Mouse (Mus musculus) gastrocnemius, adult 18-20 months (tissue): Measurements from ENCODE around the gene Grid2. TPM values are rescaled to one million over a fixed set of nuclear protein-coding genes. Genes with fewer than 3 reads are reported as not detected.

Experiments
- DNase-seq: peaks from one replicate; pipeline ENCODE4 v3.0.0; 2021; ENCODE audit warnings: low spot score
- total RNA-seq, 2 experiments: library from RNA; stranded (reverse); gene quantifications; 2 replicates each; pipeline ENCODE4 v1.2.3; 2021

Gene Grid2
- total RNA-seq, 2 experiments from 2014 or later, result 0.07 to 0.12 TPM

DNA sequence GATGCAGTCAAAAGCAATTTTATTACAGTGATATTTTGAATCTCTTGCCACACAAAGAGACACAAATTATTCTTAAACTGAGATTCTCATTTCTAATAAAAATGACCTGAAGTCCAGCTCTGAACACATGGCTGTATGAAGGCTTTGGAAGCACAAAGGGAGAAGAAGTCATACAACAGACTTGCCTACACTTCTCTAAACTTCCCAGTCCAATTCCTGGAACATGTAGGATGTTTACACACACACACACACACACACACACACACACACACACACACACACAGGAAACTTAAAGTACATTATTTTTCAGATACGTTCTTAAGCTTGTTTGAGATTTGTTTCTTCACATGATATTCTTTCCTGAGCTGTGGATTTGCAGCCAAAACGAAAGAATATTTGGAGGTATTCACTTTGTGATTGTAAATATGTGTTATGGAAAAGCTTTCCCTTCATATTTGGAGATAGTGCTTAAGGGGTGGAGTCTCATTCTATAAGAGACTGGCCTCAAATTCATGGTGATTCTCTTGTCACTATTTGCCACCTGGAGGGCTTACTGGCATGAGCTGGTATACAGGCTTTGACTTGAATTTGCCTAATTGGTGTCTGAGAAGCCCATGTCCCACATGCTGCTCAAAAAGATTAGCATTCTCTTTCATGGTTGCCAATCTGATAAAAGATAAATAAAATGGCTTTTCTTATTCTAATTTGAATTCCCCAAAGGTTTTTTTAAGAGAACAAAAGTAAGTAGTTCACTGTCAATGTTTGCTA, 1049.2 kb downstream of the Grid2 start:
- no peak for DNase-seq

DNA sequence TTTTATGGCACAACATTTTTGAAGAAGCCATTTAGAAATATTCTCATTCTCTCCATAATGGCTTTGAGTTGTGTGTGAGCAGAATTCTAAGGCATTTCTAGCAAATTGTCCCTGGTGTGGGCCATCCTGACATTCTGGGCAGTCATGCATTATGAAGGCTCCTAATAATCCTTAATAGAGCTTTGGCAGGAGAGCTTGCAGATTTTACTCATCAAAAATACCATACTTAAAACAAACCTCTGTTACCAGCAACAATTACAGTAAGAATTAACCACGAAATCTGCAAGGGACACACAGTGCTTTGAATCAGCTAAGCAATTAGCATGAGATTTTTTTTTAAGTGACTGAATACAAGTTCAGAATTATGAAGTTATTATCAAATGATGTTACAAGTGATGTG, 1053.0 kb downstream of the Grid2 start:
- no peak for DNase-seq

DNA sequence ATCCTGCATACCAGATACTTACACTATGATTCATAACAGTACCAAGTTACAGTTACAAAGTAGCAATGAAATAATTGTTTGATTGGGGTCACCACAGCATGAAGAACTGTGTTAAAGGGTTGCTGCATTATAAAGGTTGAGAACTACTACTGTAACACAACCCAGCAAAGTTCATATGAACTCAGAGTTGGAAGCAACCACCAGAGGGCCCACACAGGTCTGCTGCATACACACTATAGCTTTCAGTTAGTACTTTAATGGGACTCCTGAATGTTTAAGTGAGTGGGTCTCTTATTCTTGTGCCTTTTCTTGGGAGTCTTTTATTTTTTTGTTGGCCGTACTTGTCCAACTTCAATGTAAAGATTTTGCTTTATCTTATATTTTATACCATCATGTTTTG, 1057.5 kb downstream of the Grid2 start:
- DNase-seq, result no peak

DNA sequence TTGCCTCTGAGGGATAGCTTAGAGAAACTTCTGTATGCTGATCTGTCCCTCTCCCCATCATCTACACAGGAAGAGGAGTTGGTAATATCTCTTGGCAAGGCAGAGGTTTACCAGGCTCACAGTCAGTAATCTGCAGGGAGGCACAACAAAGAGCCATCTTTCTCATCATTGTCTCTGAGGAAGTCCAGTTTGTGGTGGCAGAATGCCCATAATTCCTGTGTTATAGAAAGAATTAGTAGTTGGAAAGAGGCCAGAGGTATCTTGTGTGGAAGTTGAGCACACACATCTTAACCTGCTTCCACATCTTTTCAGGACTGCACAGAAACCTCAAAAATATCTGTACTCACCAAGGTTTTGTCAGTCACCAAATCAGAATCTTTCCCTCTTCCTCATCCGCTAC, 1071.3 kb downstream of the Grid2 start:
- DNase-seq, result no peak

DNA sequence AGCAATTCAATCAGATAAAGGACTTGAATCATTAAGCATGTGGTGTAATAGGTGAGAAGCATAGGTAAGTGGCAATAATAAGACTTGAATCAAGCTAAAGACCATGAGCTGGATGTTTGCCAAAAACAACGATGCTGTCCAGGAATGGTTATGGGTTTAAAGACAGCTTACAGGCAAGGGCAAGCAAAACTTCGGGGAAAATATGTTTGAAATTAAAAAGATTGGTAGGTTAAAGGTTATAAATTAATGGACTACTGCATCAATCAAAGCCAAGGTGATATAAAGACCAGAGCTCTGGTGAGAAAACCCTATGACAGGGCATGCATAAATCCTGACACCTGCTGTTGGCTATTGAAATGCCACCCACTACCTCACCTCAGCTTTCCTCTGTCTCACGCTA, 1072.2 kb downstream of the Grid2 start:
- DNase-seq, result no peak

DNA sequence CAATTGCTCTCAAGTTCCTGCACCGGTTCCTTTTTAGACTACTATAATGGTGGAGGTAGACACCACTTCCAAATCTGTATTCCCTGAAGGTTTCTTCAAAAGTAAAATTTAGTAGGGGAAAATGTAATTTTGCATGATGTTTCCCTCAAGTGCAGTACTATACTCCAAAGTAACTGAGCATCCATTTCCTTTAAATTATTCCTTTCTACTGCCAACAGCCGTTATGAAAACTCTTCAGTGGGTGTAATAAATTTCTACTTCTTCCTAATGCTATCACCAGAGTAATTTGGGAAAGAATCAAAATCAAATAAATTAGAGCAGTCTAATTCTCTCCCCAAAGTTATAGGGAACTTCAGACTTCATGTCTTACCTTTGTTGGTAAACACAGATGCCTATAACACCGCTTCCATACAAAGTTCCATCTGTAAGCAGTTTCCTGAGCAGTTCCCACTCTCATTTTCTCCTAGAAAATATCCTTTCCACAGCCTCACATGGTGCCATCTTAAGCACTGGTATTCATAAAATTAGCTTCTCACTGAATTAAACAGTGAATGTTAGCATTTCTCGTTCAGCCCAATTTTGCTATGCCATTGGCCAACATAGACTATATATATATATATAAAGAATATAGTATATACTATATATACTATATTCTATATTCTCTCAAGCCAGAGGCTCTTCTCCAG, 1142.9 kb downstream of the Grid2 start:
- no peak for DNase-seq

DNA sequence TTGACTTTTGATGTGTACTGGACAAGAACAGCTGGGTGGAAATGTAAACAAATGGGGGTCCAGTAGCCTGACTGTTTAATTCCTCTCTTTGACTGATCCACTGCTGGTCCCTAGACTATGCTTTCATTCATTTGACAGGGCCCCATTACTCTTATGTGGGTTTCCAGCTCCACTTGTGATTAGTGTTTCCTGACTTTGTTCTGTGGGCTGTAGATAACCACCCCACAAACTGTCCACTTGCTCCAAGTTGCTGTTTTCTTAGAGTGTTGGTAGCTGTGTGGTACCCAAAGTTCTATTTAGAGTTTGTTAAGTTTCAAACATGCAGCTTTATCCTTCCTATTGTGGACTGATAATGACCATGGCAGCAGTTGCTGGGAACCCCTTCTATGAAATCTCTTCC, 1172.0 kb downstream of the Grid2 start:
- DNase-seq, result no peak

DNA sequence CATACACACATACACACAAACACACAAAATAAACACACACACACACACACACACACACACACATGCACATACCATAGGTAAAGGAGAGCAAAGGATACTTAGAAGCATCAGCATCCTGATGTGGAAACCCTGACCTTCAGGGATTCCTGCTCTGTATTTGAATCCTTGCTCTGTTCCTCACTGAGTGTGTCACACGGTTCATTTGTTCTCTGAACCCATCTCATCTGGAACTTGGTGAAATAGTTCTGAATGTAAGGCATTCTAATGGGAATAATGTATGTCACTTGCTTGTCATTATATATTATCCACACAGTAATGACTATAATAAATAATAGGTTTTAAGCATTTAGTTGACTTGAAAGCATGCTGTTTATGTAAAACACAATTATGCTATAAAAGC, 1173.2 kb downstream of the Grid2 start:
- no peak for DNase-seq

DNA sequence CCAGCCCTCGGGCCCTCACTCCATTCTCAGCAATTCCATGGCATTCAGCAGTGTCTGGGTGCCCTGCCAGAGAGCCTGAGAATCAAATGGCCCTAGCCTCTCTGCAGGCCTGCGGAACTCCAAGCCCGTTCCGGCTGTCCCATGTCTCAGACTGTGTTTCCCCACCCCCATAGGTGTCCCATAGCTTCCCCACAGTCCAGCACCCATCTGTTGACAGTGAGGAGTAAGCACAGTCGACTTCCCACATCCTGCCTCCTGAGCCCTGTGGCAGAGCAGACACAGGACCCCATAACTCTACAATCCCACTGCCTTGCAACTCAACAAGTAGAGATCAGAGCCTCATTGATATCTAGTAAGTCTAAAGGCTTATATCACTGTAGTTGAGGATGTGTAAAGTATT, 1192.5 kb downstream of the Grid2 start:
- DNase-seq, result no peak

DNA sequence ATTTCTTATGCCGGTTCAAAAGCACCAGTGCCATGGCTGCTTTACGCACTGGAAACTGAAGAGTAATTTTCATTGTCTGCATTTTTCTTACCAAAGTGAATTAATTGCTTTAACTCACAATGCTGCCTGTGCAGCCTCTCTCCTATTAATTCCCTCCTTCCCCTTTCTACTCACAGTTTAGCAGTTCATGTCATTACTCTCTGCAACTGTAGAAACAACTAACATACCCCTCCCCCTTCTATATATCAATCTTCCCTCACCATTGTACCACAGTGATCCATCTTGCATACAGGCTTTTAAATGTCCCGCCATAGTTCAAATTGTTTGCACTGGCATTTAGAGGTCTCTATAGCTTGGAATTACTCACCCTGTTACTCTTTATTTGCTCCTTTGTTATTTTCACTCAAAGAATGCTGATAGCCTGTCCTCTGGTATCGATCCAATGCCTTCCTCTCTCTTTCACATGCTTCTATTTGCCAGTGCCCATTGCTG, 1193.2 kb downstream of the Grid2 start:
- no peak for DNase-seq

DNA sequence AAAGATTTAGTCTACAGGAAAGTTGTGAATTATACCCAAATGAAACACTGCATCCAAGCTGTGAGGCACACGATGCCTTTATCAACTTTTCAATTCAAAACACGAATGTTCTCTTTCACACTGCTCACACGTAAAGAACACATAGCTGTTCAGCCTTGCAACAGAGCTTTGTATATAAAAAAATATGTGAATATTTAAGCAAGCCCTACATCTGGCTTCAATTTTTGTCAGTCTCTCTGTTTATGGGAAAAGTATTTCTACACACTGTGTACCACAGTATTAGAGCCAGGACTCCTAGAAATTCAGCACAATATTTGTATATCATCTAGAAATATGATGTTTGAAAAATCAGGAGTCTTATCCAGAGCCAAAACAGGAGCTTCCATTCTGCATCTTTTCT, 1195.1 kb downstream of the Grid2 start:
- no peak for DNase-seq

DNA sequence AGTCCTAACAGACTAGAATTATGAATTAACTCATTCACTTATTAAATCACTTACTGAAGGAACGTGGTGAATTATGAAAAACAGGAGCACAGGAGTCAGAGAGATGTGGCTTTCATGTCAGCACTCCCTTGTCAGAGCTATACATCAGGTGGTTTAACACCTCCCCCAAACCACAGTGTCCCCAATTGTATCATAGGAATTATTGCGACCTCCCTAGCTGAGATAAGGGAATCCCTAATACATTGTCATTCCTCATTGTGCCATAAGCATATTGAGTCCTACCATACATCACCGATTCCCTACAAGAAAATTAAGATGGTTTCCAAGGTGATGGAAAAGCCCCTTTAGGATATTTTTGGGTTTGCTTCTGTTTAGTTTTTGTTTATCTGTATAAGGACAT, 1224.2 kb downstream of the Grid2 start:
- no peak for DNase-seq

DNA sequence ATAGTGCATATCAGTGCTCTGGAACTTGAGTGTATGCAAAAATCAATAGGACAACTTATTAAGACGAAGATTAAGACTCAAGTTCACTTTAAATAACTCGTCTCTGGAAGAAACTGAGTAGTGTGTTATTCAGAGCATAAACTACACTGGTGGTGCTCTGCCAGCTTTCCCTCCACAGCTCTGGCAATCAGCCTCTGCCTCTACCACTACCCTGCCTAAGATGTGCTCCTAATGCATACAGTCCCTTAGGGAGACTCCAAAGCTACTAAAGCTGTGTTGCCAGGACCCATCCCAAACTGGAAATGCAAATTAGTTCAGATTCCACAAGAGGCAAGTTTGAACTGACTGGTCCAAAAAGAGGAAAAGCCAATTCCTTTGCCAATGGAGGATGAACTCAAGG, 1224.9 kb downstream of the Grid2 start:
- no peak for DNase-seq

DNA sequence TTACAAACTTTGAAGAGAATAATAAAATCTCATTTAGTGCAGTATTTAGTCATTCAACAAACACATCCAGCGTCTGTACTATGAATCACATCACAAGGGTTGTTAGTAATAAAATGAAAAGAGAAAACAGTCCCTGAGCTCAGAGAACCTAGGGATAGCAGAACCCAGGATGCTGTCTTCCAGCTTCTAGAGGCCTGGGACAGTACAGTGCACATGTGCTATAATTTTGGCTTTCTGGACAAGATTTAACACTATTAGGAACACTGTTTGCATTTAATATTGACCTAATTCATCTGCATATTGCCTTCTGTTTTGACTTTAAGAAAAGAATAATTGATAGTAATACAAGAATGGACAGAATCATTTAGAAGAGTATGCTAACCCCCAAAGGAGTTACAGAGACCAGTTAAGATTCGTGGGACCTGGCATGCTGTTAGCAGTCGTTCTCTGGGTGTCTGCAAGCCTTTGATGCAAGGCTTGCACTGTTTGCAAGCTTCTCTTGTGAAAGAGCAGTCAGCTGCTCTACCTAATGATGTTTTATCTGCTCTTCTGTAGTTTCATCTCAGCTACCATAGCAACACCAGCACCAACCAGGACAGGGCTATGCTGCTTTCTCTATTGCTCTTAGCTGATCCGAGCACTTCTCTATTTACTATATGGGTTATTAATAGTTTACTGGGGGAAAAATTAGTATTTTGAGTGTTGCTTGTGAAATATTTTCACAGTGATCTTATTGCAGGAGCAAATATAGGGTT, 1234.8 kb downstream of the Grid2 start:
- no peak for DNase-seq

DNA sequence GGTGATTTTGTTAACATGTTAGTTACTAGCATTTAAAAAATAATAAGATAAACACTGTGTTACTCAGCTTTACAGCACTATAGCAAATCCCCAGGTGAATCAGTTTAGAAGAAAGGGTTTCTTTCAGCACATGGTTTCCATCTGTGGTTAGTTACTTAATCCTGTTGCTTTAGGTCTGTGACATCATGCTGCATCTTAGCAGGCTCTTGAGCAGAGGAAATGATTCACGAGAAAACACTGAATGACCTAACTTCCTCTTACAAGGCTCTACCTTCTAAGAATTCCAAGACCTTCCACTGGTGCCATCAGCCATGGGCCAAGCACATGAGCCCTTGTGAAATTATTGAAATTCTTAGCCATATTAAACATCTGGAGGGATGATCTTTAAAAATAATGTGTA, 1248.7 kb downstream of the Grid2 start:
- no peak for DNase-seq

DNA sequence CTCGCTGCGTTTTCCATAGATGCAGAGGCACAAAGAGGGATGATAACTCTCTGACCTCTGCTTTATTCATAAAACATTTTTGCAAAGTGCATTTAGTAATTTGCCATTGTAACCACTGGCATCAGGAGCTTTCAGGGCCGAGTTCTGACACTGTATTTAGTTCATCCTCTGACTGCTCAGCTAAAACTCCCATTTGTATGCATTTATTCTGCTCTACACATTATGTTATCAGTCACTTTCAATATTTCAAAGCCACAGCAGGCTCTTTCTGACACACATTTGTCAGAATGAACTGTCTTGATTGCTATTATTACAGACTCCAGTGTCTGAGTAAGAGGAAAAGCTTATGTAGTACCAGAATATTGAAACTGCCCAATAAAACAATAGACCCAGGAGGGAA, 1286.5 kb downstream of the Grid2 start:
- DNase-seq, result no peak

DNA sequence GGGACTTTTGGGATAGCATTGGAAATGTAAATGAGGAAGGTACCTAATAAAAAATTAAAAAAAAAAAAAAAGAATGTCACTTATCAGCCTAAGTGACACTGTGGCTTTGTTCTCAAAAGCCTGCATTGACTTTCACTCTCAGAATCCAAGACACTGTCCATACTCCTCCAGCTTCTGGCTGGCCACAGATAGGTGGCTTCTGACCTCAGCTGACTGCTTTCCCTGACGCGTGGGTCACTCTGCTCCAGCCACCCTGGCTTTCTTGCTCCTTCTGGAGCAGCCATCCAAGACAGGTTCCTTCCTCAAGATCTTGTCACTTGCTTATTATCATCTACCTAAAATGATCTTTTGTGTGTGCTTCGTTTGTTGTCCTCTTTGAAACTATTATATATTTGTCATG, 1298.0 kb downstream of the Grid2 start:
- DNase-seq, result no peak

DNA sequence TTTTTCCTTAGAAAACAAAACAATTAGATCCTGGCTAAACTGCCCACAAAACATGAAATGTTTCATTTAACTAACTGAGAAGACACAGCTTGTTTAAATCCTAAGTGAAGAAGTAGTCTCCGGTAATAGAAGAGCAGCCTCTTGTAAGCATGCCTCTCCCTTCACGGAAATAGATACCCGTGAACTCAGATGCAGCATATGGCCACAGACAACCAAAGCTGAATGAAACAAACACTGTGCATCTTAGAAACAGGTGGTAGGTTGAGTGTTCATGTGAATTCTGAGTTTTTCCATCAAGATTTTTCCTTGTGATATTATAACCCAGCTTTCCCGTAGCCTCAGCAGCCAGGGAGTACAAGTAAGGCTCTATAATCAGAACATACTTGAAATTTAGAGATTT, 1299.5 kb downstream of the Grid2 start:
- DNase-seq, result no peak

DNA sequence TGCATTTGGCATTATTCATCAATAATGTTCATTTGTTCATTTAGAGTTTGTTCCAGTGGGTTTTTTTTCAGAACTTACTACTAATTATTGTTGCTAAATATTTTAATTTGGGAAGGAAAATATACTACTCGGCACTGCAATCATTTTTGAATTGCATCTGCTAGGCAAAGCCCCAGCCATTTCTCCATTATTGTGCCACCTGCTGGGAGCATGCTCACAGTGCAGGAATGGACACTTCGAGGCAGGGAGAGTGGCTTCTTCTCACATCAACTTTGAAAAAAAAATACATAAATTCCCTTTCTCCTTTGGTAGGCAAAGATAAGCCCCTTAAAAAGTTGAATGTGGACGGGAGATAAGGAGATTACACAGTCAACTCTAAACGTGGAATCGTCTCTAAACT, 1312.9 kb downstream of the Grid2 start:
- no peak for DNase-seq

DNA sequence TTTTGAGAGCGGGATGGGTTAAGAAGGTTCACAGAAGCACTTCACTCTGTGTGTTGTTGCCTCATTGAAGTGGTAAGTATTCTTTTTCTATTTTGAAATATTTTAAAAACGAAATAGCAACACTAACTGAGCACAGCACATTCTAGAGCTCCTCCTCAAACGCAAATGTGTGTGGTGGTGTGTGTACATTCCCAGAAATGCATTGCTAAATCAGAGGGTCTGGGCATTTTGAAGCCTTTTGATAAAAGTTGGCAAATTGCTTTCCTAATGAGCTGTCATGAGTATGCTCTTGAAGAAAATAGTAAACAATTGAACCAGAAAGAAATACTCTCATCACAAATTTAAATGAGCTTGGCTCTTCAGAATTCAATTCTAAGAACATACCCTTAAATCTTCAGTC, 1325.7 kb downstream of the Grid2 start:
- no peak for DNase-seq

DNA sequence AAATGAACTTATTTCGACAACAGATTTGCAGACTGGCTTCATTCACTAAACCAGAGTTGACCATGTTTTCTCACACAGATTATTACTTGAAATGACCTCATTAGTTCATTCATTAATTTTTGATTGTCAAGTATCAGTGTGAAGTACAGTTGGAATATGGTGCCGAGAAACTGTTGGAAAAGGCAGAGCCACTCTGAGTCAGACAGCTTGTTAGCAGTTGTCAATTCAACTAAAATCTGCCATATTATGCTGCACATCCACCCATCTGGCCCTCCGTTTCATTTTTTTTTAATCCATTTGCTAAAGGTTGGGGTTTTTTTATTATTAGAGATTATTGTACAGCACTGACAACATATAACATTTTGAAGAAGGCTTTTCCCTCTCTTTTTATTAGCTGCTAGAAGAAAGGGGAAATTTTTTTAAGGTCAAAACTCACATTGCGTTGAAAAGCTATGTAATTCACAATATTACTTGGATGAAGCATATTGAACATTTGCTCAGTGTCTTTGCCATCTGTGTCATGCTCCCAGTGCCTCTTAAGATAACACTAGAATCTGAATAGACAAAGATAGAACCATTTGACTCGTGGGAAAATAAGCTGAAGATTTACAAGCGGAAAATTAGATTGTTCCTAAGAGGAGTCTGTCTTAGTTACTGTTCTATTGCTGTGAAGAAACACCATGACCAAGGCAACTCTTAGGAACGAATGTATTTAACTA, 1333.0 kb downstream of the Grid2 start:
- DNase-seq, result no peak

DNA sequence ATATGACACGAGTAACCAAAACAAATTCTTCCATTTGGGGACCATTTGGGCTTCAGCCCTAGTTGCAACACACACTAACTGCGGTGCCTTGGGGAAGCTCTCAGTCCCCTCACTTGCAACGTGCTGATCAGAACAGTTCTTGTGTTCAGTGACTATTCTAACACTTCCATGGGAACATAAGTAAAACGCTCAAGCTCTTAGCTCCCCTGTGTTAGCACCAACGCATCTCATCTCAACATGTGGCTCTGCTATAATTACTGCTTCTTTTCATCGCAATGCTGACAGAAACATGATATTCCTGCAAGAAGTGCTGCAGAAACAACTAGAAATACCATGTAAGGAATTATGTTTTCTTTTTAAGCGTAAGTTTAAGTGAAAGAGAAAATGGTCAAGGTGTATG, 1340.6 kb downstream of the Grid2 start:
- no peak for DNase-seq
